Mouse (Mus musculus) right cerebral cortex, adult 2 months (tissue): ENCODE measurements around the gene Rnf181.
A peak's percentile ranks its signal among the peaks of the same experiment; 100 is the strongest.

Source experiments
- DNase-seq, 2 experiments: peaks; one replicate each; pipeline ENCODE4 v3.0.0; 2021 to 2022; ENCODE audit warnings: low spot score in 2 of 2

The Rnf181 gene

DNA sequence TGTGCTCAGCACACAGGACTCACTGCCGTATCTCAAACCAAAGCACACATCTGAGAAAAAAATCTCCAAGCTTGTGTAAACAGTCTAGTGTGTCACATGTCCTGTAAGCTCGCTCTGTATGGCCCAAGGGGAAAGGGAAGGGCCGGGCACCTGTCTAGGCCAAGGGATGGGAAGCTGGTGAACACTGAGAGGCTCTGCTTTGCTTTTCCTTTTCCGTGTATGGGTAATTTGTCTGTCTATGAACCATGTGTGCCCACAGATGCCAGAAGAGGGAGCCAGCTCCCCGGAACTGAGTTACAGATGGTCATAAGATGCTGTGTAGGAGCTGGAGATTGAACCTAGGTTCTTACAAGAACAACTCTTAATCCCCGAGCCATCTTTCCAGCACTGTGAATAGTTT, 40.5 kb downstream of the Rnf181 start:
- DNase-seq = peak; percentile 48 to 52

DNA sequence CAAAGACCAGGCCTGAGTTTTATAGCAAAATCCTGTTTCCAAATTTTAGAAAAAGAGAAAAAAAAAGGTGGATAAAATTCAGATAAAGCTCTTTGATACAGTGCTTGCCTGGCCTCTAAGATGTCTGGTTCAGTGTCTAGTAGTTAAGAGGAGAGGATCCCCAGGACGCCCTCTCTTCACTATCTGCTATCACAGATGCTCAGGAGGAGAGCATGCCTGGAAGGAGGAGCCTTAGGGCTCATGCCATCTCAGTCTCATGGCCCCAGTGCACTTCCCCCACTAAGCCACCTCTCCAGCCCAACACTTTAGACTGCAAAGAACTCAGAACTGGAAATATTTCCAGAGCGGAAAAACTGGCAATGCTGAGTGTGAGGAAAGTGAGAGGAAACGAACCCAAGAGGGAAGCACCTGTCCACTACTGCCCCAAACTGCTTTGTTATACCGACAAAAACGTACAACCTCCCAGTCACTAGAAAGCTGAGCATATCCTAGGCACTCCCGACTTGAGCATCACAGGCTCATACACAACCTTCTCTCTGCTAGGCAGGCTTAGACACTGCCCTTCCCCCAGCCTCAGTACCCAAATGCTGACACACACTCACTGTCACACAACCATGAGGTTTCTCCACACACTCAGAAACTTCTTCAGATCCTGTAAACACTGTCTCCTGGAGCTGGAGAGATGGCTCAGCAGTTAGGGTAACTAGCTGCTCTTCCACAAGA, 42.8 kb downstream of the Rnf181 start:
- no peak for DNase-seq

DNA sequence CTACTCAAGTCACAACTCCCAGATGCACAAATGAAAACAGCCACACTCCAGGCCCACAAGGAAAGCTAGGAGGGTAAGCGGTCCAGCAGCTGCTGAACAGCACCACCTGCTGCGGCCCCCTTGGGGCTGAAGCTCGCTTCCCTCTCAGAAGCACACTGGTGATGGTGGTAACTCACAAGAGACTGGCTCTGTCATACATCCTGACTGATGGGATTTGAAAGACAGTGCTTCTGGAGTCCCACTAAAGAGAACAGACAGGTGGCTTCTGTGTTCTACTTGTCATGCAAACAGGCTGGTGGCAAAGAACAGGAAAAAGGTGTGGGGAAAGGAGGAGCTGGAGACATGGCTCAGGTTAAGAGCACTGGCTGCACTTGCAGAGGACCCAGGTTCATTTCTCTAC, 43.8 kb downstream of the Rnf181 start:
- DNase-seq = no peak

DNA sequence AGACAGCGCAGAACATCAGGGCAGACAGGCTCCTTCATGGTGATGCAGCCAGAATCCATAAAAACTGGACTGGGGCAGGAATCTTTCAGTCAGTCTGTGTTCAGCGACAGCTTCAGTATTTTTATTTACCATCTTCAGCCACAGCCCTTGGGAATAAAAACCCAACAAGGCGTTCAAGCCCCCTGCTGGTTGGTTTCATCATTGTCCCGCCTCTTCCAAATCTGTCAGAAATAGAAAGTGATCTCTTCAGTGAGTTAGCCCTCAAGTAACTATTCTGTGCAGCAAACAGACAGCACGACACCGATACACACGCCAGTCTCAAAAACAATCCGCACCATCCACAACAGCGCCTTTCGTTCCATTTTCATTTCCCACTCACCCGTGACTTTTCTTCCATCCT, 47.7 kb downstream of the Rnf181 start:
- DNase-seq = peak; percentile 66 to 71

DNA sequence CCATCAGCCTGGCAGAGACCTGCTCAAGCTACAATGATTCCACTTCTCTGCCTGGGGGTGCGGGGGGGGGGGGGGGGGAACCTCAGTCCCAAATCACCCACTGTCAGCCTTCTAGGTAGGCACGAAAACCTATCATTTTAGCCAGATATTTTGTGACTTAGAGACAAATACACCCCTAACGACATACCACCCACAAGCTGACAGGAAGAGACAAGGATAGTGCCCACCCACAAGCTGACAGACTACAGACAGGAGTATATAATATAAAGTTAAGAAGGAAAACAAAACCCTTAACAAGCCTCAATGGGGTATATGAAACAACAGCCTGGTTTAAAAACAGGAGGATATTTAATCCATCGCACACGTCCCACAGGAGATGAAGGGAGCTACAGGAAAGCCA, 48.3 kb downstream of the Rnf181 start:
- DNase-seq = peak; percentile 10 to 11

DNA sequence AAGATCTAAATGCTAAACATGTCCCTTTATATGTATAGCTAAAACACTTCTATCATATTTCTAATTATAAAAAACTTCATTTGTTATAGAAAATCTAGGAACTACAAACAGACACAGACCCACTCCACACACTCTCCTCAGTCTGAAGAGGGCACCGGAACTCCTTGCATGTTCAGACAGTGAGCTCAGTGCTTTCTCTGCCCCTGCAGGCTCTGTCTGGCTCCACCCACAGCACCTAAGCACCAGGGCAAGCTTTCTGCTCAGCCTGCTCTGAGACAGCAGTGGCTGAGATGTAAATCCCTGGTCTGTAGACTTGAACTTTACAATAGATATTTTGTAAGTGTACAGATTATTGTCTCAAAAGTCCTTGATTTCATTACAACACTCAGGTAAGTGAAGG, 50.7 kb downstream of the Rnf181 start:
- no peak for DNase-seq

DNA sequence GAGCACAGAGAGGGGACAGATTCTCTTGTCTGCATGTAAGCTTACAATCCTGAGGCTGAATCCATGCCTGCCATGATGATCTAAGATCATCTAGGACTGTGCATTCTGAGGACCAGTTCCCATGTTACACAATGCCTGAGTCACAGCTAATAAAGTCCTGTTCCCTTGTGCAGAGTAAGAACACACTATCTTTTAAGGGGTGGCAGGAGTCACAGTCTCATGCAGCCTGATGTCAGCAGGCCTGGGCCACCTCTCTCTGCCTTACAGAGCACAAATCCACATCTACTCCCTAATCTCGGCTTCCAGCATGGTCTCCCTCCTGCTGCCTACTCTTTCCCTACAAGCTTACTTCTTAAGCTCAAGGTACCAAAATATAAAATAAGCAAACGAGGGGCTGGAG, 51.4 kb downstream of the Rnf181 start:
- DNase-seq = no peak

DNA sequence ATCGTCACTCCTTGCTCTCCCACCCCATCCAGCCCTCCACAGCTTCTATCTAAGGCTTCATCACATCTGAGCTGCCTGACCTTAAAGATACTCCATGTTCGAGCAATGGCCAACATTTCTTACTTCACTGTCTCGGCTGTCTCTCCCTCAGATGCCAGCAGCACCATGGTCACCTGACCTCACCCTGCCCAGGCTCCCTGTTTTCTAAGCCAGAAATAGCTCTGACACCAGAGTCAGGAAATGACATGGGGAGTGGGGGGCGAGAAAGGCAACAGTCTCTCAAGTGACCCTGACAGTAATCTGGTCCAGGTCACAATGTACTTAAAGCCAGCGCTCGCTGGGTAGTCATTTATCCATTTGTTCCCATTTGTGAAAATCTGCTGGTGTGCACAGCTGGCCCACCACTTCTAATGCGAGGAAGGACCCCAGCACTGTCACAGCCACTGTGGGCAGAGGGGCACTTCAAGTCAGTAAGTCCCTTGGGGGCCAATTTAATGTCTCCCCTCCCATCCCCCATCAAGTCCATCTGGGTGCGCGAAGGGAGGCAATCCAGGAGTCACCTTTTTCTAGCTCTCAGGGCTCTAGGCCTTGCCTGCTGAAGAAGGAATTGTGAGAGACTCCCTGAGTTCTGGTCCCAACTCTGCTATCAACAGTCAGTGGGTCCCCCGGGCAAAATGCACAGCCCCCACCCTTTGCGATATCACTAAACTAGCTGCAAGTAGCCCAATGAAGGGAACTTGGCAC, 53.5 kb downstream of the Rnf181 start:
- no peak for DNase-seq

DNA sequence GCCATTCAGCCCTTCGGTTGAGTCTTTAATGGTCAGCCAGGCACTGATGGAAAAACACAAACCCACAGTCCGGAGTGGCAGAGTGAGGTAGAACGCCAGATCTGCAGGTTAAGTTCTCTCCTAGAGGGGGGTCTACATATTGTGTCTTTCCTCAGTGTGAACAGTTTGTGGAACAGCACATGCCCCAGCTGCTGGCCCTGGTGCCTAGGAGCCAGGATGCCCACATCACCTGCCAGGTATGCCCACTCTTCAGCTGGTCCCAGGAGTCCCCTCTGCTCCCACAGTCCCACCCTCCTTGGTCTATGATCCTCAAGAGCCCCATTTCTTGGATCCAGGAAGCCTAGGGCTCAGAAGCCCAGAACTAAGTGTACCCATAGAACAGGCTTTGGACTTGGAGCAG, 54.6 kb downstream of the Rnf181 start:
- no peak for DNase-seq
